Mouse (Mus musculus): Measurements from ENCODE around the gene Krt28.

Gene Krt28

DNA sequence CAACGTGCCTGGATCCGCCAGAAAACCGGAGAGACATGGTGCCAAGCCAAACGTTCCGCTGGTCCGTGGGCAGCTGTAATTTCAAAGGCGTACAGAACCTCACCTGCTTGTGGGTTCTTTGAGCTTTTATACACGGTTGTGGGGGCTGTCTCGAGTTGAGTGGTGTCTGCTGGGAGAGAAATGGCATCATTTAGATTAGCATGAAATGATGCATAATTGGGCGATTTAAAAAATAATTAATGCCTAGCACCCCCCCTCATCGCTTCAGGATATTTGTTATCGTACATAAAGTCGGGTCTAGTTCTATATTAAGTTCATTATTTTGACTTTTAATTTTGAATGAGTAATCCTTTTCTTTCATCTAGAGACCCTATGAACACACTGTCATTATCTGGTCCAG is at the start of gene Krt28:
Krt28 (minus strand) TSS at position 101 of the 400 bp plus-strand sequence.
- in situ Hi-C loops (cut with MboI, MseI): no loop called here

DNA sequence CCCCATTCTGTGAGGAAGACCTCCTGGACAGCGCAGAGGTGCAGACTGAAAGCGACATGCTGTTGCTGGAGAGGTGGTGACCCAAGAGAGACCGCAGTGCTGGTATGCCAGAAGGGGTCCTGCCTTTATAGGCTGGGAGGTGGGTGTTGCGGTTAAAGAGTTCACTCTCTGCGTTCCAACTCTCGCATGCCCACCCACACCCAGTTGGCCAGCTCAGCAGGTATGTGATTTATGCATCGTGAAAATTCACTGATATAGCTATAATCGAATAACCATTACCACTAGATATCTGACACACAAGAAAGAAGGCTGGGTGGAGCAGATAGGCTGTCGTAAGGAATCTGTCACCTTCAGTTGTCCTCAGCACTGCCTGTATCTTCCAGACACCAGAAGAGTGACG is 47.5 kb upstream of the Krt28 start, which contains the start of gene Krt12:
Krt12 (minus strand) TSS at position 101 of the 400 bp plus-strand sequence.
- in situ Hi-C loops (cut with MboI, MseI): no loop called here

DNA sequence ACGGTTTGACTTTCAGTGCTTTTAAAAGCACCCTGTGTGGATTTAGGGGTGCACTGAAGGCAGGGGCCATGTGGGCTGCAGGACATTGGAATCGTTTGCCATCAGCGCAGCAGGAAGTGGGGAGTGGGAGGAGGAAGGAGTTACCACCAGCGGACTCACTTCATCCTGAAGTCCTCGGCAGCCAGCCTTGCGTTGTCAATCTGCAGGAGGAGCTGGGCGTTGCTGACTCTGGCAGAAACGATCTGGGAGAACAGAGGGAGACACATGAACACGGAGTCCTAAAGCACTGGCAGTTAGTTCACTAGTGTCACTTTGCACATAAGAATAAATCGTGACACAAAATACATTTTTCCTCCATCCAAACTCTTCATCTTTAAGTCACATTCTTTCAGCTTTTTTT is 45.9 kb upstream of the Krt28 start:
- in situ Hi-C loops (cut with MboI, MseI): no loop called here

DNA sequence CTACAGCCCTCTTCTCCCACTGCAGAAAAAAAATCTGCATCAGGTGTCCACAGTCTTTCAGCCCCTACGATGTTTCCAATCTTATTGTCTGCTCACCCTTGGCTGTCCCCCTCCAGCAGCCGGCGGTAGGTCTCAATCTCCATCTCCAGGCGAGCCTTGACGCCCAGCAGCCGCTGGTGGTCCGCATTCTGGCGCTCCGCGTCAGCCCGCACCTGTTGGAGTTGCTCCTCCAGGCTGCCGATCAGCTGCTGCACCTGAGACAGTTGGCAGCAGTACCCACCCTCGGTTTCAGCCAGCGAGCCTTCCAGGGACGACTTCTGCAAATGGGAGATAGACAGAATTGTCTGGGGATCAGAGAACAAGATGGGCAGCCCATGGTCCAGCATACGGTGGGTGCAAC is 43.1 kb upstream of the Krt28 start:
- in situ Hi-C loops (cut with MboI, MseI): no loop called here

DNA sequence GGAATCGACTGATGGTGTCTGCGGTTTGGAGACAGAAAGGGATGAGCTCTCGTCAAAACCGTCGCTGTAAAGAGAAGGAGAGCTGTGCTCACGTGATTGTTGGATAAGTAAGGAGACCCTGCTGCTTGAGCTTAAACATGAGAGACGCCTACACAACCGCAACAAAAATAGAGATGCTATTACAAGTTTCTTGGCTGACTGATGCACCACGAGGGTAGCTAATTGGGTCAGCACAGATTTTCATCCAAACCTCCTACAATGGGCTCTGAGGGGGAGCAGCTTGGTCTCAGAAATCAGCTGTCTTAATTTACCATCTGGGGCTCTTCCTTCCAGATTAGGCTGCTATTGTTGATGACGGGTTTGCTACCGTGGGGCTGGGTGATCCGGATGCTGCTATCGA is 42.2 kb upstream of the Krt28 start:
- in situ Hi-C loops (cut with MboI, MseI): no loop called here

DNA sequence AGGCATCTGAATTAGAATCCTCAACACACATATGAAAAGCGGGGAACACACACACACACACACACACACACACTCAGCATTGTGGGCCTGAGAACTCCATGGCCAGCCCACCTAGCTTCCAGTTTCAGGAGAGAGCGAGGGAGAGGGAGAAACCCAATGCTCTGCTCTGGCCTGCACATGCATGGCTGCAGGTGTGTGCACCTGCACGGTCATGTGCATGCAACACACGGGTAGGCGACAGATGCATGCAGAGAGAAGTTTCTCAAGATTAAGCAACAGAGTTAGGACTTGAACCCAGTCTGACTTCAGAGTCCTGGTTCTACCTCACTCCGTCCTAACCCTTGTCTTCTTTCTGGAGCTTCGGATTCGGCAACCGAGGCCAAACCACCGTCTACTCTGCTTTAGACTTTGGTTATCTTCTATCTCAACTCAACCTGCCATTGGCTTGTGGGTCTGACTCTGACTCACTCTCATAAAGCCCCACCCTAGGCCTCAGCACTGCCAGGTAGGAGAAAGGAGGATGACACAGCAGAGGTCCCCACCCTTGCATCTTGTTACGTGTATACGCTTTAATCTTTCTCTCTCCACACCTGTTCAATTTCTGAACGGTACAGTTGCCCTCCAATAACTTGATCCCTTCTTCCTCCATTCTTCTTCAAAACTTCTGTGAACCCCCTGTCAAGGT is 39.9 kb upstream of the Krt28 start:
- in situ Hi-C loops (cut with MboI, MseI): no loop called here

DNA sequence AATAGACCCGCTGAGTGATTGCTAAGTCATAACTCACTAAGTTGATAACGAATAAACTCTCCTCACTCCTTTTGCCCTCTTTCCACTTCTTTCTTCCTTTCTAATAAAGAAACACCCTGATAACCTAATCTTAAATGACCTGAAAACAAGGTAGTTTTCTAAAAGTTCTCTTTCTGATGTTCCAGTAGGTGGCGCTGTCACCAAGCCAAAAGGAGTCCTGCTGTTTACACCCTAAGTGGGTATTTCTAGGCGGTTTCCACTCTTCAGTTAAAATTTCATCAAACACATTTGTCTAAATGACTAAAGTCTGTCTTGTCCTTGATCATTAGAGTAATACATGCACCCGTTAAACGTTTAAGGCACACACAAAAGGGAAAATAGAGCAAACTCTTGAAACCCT is 38.5 kb upstream of the Krt28 start:
- in situ Hi-C loops (cut with MboI, MseI): no loop called here

DNA sequence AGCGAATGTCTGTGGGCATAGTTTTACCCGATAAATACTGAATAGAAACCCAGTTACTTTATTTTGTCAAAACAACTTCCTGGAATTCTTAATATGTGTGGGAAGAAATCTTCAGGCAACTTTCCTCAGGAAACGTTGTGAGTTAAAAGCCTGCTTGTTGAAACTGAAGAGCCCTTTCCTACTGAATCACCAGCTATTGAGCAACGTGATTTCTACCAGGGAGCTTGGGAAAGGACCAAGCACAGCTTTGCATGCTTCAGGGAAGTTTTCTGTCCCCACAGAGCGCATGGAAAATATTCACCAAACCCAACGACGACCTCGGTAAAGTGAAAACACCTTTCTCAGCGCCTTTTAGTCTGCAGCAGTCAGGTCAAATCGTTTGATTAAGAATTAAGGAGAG is 31.5 kb upstream of the Krt28 start:
- in situ Hi-C loops (cut with MboI, MseI): no loop called here

DNA sequence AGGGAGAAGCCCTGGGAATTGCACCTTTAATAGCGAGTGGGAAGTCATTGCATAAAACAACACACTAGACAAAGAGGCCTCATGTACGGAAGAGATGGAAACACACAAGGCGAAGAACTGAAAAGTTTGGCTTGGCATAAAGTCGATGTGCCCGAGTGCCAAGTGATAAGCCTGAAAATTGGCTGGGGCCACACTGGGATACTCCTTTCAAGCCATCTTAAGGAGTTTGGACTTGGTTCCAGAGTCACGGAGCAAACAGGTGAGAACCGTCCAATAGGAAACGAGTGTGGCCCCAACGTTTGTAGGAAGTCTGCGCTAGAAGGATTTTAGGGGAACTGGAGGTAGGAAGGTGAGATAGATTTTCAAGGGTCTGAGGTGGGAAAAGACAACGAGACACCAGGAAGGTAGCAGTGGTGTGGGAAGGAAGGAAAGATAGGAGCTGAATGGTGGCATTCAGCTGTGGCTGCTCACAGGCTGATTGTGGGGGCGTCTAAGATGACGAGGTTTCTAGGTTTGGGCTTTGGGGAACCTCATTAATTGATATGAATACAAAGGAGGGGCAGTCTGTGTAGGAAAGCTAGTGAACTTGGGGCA is 25.4 kb upstream of the Krt28 start:
- in situ Hi-C loops (cut with MboI, MseI): no loop called here

DNA sequence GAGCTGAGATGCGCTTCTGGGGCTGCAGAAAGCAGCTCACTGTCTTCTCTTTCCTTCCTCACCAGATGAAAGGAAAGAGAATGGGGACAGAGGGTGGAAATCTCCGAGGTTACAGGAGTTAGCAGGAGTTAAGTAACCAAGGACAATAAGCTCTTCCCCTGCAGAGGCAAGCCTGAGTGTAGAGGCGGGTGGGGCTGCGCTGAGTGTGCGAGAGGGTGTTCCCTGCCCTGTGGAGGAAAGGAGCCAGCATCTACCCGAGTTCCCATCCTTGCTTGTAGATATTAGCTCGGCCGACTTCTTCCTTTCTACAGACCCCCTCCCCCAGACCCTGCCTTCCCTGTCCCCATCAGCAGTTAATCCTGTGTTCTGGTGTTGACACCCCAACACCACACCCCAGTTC is 24.1 kb upstream of the Krt28 start:
- in situ Hi-C loops (cut with MboI, MseI): no loop called here

DNA sequence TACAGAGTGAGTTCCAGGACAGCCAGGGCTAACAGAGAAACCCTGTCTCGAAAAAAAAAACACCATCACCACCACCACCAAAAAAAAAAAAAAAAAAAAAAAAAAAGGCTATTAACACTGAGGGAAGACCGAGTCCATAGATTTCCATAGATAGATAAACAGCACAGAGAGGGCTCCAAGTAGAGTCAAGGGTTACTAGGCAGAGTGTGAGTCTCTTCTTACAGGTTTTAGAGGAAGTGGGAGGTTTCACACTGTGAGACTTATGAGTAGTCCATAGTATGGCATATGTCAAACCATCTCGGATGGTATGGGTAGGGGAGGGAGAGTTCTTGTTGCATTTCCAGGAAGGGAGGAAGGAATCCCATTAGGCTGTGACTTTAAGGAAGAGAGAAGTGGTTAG is 23.4 kb upstream of the Krt28 start:
- in situ Hi-C loops (cut with MboI, MseI): no loop called here

DNA sequence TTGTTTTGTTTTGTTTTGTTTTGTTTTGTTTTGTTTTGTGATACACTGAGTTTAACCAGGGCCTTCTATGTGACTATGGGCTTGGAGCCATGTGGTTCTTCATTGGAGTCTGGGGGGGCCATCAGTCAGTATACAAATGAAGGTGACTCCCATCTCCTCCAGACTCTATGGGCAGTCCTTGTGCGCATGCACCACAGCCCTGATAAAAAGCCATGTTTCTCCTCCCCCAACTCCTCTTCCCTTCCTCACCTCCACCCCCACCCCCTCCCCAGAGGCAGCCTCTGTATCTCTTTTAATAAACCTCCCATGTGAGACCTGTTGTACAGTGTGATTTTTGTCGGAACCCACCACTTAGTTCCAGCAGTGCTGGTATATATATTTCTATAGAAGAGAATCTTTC is 22.0 kb upstream of the Krt28 start:
- in situ Hi-C loops (cut with MboI, MseI): no loop called here

DNA sequence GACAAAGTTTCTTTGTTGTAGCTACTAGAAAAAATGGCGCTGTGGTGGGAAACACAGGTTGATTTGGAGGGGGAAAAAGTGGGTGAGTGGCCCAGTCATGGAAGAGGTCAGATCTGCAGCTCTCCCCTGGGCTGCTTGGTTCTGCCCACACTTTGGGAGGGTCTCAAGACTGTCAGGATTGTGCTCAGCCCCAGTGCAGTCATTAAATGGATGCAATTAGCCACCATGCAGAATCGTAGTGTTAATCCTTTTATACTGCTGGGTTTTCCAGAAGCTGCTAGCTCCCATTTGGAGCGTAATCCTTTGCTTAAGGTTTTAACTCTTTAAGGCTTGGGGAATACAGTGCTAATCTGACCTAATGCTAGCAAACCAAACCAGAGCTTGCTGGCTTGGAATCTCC is 21.3 kb upstream of the Krt28 start:
- in situ Hi-C loops (cut with MboI, MseI): no loop called here

DNA sequence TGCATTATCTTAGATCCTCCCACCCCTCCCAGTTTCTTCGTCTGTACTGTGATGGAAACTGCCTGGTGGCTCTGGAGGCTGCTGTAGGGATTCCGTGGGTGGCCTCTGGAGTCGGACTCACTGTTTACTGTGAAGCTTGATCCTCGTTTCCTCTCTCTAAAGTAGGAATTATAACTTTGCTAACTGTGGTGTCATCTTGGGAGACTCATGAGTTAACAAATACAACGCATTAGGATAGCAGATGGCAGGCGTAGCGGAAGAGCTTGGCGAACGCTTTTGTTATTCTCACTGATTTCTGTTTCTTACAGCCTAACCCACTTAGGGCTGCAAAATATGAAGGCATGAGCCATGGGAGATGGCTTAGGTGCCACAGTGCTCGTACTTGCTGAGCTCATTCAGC is 17.8 kb upstream of the Krt28 start:
- in situ Hi-C loops (cut with MboI, MseI): no loop called here

DNA sequence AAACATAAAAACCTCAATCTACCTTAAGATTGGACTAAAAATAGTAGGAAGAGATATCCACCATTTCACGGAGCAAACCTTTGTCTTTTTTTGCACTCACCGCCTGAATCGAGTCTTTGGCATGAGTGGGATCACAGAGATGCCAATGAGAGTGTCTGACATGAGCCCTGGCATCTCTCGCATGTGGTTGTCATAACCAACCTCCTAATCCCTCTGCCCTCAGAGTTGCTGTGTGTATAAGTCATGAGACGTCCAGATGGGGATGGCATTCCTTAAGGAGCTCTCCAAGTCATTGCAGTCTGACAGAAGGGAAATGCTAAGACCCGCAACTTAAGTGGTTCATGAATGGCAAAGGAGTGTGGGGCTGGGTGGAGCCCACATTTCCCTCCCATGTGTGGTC is 16.7 kb upstream of the Krt28 start:
- in situ Hi-C loops (cut with MboI, MseI): no loop called here

DNA sequence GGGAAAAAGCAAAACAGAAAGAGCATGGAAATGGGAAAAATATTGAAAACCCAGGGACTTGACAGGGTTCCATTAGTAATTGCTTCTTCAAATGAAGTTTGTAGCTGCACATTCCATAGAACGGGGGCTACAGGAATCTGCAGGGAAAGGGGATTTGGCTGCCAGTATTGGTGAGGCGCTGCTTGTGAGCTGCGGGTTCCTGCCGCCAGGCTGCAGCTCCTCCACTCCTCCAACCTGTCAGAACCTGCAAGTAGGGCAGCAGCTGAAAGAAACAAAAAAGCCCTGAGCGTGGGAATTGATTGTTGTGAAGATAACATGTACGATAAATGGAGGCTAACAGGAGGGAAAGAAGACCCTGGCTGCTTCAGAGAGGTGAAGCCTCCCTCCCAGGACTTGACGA is 16.2 kb upstream of the Krt28 start:
- in situ Hi-C loops (cut with MboI, MseI): no loop called here

DNA sequence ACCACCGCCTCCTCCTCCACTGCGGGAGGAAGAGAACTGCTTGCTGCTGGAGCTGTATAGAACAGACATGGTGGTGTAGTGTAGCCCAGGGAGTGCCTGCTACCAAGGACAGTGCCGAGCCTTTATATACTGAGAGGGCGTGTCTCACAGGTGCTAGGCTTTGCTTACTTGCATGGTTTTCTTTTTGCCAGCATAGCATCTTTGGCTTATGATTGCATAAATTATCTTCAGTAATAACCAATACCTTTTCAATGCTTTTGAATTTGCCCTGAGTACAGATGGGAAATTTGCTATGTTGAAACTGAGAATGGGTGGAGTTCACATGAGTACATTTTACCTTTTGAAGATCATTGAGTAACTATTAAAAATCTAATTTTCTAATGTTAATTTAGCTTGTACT is 14.6 kb upstream of the Krt28 start, which contains the start of gene Krt10:
Krt10 (minus strand) TSS at position 101 of the 400 bp plus-strand sequence.
- in situ Hi-C loops (cut with MboI, MseI): loop anchor here (10.0 kb wide), 1 partner anchor 204 kb away; no protein-coding TSS in a partner anchor

DNA sequence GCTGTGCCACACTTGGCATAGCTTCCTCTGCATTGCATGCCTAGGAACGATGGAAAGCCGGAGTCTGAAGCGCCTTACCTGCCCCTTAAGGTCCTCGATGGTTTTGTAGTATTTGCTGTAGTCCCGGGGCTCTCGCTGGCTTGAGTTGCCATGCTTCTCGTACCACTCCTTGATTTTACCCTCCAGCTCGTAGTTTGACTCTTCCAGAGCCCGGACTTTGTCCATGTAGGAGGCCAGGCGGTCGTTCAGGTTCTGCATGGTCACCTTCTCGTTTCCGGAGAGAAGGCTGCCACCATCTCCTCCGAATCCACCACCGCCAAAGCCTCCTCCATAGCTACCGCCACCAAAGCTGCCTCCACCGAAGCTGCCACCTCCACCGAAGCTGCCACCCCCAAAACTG is 14.0 kb upstream of the Krt28 start:
- in situ Hi-C loops (cut with MboI, MseI): loop anchor here (10.0 kb wide), 1 partner anchor 204 kb away; no protein-coding TSS in a partner anchor

DNA sequence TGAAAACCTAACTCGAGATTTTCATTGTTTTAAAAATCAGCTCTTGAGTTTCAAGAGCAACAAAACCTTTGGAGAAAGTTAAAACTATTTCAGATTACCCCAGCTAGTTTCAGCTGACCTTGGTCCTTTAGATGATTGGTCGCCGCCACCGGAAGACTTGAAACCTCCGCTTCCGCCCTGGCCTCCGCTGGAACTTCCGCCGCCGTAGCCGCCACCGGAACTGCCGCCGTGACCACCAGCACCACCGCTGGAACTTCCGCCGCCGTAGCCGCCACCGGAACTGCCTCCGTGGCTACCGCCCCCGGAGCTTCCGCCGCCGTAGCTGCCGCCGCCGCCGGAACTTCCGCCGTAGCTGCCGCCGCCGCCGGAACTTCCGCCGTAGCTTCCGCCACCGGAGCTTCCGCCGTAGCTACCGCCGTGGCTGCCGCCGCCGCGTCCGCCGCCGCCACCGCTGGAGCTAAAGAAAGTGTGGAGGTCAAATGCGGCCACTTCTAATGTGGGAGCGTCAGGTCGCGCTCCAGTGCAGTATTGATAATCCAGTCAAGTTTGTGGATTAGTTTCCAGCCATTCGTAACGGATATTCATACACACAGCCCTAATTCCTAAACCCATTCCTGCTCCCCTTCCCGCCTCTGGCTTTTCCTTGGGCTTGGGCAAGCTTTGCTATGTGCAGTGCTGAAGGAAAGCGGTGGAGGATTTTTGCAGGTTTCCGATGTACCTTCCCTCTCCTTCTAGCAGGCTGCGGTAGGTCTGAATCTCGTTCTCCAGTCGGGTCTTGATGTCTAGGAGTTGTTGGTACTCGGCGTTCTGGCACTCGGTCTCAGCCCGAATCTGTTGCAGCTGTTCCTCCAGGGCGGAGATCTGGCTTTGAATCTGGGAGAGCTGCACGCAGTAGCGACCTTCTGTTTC is 11.4 kb upstream of the Krt28 start:
- in situ Hi-C loops (cut with MboI, MseI): loop anchor here (10.0 kb wide), 1 partner anchor 201 kb away; no protein-coding TSS in a partner anchor

DNA sequence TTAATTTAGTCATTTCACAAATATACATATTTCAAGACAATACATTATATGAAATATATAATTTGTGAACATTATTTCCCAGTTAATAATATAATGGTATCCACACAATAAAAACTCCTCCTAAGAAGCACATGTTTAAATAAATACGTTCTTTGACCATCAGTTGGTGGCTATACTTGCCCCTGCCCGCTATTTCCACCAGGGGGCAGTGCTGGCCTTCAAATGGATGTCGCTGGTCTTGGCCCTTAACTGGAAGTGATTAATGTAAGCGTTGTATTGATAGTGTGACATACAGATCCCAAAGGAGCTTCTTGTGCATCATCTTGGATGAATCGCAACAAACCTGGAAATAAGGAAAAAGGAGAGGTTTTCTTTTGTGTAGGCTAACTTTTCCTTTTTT is 4.9 kb upstream of the Krt28 start:
- in situ Hi-C loops (cut with MboI, MseI): no loop called here

DNA sequence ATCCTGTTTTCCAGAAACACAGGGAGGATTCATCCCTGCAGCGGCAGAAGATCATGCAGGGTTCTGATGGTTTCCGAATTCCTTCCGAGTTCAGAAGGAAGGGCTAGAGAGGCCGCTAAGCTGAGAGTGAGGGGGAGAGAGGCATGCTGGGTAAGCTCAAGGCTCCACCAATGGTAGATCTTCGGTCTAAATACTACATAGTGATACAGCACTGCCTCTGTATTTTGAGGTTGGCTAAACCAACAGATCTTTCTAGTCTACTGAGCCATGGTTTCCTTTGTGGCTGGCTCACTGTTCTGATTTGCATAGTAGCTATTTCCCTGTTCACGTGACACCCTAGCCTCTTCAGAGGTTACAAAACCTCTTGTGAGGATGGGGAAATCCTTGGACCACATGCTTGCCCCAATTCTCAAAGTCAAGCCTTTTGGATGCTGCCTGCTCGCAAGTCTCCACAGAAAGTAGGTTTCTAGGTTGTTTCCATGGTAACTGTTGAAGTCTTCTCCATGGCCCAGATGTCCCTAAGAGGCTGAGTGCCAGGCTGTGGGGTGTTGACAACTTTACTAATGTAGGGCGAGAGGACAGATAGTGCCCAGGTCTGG is 4.8 kb downstream of the Krt28 start:
- in situ Hi-C loops (cut with MboI, MseI): no loop called here

DNA sequence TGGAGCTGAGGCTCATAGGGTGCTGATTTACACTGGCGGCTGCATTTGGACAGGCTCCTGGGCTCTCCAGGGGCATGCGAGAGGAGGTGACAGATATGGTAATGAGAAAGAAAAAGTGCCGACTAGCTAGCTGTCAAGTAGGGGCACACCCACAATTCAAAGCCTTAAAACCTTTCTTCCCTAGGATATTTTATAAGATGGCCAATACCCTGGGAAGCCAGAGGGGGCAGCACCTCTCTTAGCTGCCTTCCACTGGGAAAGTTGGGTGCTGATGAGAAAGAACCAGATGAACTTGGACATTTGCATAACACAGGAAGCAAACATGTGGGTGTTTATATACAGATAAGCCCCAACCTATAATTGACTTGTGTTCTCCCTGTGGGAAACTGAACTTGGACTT is 5.5 kb downstream of the Krt28 start:
- in situ Hi-C loops (cut with MboI, MseI): no loop called here

All from T-helper 2 cell (primary cell).